Mouse (Mus musculus): Measurements from ENCODE around the gene Ankrd28.

- TF ChIP-seq CTCF (IDR thresholded peaks at IDR 0.05; ENCODE audit: low read depth, low read length) (no peak), POLR2A (IDR thresholded peaks at IDR 0.05; ENCODE audit: borderline replicate concordance, low read depth, low read length) (no peak)
Measured at GRCm38 (mm10) chr14:31879456-31879855, 49.0 kb upstream of the Ankrd28 start.
